Mouse (Mus musculus) olfactory bulb, adult 2 months (tissue): Measurements from ENCODE around the gene Rita1.

ENCODE experiments used
- CTCF ChIP-seq: fragments of 200-500 bp; IDR thresholded peaks from 2 replicates; pipeline ENCODE4 v1.5.1; 2012; ENCODE audit warnings: low read depth, mild to moderate bottlenecking, low read length, moderate library complexity; ENCODE audit not compliant: insufficient read depth
- POLR2A ChIP-seq: fragments of 200-500 bp; IDR thresholded peaks from 2 replicates; pipeline ENCODE4 v1.6.1; 2012; ENCODE audit warnings: mild to moderate bottlenecking, low read depth, low read length, moderate library complexity; ENCODE audit not compliant: insufficient read depth

DNA sequence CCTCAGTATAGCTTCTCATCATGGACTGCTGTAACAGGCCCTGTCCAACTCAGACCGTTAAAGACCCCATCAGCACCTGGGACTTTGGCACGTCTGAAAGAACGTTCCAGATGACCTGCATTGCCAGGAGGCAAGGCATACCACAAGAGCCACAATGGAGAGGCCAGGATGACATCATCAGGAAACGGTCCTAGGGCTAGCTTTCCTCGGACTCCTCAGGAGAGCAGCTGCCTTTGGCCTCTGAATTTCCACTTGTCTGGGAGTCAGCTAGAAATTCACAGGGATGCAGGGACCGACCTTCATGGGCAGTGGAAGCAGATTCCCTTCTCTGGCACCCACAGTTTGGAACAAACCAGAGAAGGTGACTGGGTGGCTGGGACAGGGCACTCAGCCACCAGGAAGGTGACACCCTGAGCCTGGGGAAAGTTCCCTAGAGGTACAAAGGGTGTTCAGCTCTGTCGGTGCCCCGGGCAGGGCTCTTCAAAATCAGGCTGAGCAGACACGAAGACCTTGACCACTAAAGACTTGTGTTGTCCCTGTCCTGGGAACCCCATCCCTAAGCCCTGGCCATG lies 45.6 kb downstream of the Rita1 start:
- TF ChIP-seq CTCF: no peak
- no peak for TF ChIP-seq POLR2A
